Mouse (Mus musculus): ENCODE data around the gene Akr1e1. TPM values are rescaled to one million over a fixed set of nuclear protein-coding genes. Genes with fewer than 3 reads are reported as not detected.

The Akr1e1 gene
- total RNA-seq (2014; rRNA removed; ENCODE audit: low replicate concordance), result 9.0 and 26.9 TPM in 2 replicates
- 37.3 and 39.2 TPM in 2 replicates for polyA plus RNA-seq (2015; fragmentation: Nextera tagmentation; extraction: Ambion mirVana)

DNA sequence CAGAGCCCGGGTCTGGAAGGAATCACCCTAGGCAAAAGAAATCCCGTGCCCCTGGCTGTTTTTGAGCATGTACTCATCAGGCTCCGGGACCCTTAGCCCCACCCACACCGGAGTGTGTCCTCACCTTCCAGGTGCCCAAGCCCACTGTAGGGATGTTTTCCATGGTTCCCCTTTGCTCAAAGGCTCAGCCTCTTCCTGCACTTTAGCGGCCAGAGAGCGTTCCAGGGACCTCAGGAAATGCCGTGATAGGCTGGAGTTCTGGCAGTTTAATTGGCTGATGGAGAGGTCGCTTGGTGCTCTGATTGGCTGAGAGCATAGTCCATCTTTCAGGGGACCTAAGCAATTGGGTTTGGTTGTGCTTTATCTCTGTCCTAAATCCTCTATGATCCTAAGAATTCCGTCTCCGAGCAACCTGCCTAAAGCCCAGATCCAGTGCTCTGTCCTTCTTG is at the start of gene Akr1e1:
Akr1e1 (minus strand) TSS at position 214 of the 449 bp plus-strand sequence.
- ATAC-seq (ENCODE audit: insufficient read depth, low read depth) (peak; percentile 100), DNase-seq (ENCODE audit: low spot score) (peak; percentile 95)
- Histone ChIP-seq H3K27me3 (ENCODE audit: control insufficient read depth, insufficient read depth, low read length) (no peaks in the 10 kb centered on the region), H3K9ac (replicated peaks; ENCODE audit: low read depth, low read length) (peak within 1 kb of the TSS; percentile 76), H3K4me2 (ENCODE audit: low read depth, low read length) (peak within 1 kb of the TSS; percentile 80), H3K4me1 (ENCODE audit: control insufficient read depth, insufficient read depth) (0 out of 2 replicates have a peak, but pooled peaks cover 3% of the 10 kb centered on the region), H3K27ac (ENCODE audit: low read depth) (peak within 1 kb of the TSS; percentile 72), H3K9me3 (replicated peaks; ENCODE audit: control insufficient read depth, low read length) (no peaks in the 10 kb centered on the region), H3K36me3 (replicated peaks; ENCODE audit: control insufficient read depth, insufficient read depth, low read length) (no peaks in the 10 kb centered on the region), H3K4me3 (ENCODE audit: low read depth, low read length) (peak within 1 kb of the TSS; percentile 64)
- 3% methylated on average over 10 of the region's 10 CpGs for WGBS
- TF ChIP-seq EP300 (IDR thresholded peaks at IDR 0.05; ENCODE audit: low read depth) (no peak), CTCF (IDR thresholded peaks at IDR 0.05; ENCODE audit: low read depth) (no peak)

DNA sequence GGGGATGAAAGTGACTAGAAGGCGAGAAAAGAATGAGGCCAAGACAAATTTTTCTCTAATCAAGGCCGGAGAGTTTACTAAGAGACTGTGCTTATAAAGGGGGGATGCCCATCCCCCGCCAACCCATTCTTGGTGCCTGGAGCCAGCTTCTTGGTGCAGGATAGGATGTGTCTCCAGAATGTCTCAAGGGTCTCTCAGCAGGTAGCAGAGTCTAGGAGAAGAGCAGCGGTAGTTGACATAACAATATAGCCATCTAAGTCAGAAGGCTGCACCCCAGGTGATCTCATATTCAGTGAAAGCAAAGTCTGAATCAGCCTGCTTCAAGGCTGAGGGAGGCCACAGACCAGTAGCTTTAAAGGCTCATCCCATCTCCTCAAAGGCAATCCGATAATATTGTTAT is 49.4 kb upstream of the Akr1e1 start:
- H3K4me3 ChIP-seq (ENCODE audit: low read depth, low read length), result no peak overlapping the region
- no peak overlapping the region for H3K4me2 ChIP-seq (ENCODE audit: low read depth, low read length)
- H3K4me1 ChIP-seq (ENCODE audit: control insufficient read depth, insufficient read depth), result no peaks in the 10 kb centered on the region
- H3K27ac ChIP-seq (ENCODE audit: low read depth), result no peak overlapping the region
- H3K9ac ChIP-seq (replicated peaks; ENCODE audit: low read depth, low read length), result no peak overlapping the region
- H3K27me3 ChIP-seq (ENCODE audit: control insufficient read depth, insufficient read depth, low read length), result no peaks in the 10 kb centered on the region
- peaks cover 9% of the 10 kb centered on the region; the same call in 1 of the 2 replicates for H3K9me3 ChIP-seq (replicated peaks; ENCODE audit: control insufficient read depth, low read length)
- 82% methylated on average over 5 of the region's 5 CpGs for WGBS
- H3K36me3 ChIP-seq (replicated peaks; ENCODE audit: control insufficient read depth, insufficient read depth, low read length), result no peaks in the 10 kb centered on the region
- ATAC-seq (ENCODE audit: insufficient read depth, low read depth) (no peak), DNase-seq (ENCODE audit: low spot score) (no peak)
- no peak for TF ChIP-seq CTCF (IDR thresholded peaks at IDR 0.05; ENCODE audit: low read depth)
- no peak for TF ChIP-seq EP300 (IDR thresholded peaks at IDR 0.05; ENCODE audit: low read depth)

DNA sequence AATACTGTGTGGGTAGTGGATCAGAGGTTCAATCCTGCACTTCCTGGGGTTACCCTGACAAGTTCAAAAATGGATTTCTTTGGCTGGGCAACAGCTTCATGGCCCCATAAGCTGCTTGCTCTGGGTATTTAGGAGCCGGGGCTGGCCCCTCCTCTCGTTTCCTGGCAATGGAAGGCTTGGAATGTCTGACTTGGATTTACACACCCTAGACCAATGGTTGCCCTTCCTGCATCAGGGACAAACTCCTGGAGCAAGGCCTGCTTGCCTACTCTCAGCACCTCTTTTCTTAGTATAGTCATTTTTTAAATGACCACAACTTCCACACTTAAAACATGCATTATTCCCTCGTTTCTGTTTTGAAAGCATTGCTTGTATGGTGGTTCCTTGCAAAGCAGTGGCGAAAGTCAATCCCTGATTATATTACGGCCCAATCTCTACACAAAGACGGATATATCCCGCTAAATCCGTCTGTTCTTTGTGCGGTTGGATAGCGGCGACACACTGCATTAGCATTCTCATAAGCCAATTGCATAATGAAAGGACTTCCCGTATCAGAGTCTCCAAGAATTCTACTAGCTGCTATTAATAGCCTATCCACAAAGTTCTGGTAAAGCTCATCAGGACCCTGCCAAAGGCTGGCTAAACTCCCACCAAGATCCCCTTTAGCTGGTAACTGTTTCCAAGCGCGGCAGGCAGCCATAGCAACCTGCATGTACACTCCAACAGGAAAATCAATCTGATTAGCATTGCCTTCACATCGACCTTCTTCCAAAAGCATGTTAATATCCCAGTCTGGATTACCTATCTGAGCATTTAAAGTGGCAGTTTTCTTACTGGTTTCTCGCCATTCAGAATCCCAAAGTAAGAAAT is 47.5 kb upstream of the Akr1e1 start:
- Histone ChIP-seq H3K9ac (replicated peaks; ENCODE audit: low read depth, low read length) (no peak overlapping the region), H3K36me3 (replicated peaks; ENCODE audit: control insufficient read depth, insufficient read depth, low read length) (no peaks in the 10 kb centered on the region), H3K27me3 (ENCODE audit: control insufficient read depth, insufficient read depth, low read length) (no peaks in the 10 kb centered on the region), H3K9me3 (replicated peaks; ENCODE audit: control insufficient read depth, low read length) (peaks cover 9% of the 10 kb centered on the region; the same call in 1 of the 2 replicates), H3K4me3 (ENCODE audit: low read depth, low read length) (0 out of 2 replicates have a peak overlapping the region, but pooled peaks have one; percentile 1), H3K27ac (ENCODE audit: low read depth) (peak overlapping the region; percentile 78), H3K4me1 (ENCODE audit: control insufficient read depth, insufficient read depth) (no peaks in the 10 kb centered on the region), H3K4me2 (ENCODE audit: low read depth, low read length) (peak overlapping the region; percentile 33)
- ATAC-seq (ENCODE audit: insufficient read depth, low read depth), result no peak
- WGBS, result 59% methylated on average over 16 of the region's 16 CpGs
- DNase-seq (ENCODE audit: low spot score), result no peak
- no peak for TF ChIP-seq CTCF (IDR thresholded peaks at IDR 0.05; ENCODE audit: low read depth)
- no peak for TF ChIP-seq EP300 (IDR thresholded peaks at IDR 0.05; ENCODE audit: low read depth)

DNA sequence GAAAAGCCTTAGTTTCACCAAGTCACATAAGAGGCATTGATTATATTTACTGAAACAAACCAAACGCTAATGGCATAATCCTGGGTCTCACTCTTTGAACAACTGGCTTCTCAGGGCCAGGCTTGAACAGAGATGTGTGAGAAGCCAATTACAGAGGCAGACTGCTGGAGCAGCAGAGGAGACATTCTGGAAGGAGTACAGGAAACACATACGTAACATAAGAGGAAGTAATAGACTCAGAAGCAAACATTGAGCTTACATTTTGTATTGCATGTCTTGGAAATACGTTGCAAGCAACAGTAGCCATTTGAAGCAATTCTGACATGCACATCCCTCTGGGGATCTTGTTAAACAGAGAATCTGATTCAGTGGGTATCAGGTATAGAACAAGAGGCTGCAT is 41.2 kb upstream of the Akr1e1 start:
- Histone ChIP-seq H3K27me3 (ENCODE audit: control insufficient read depth, insufficient read depth, low read length) (no peaks in the 10 kb centered on the region), H3K9ac (replicated peaks; ENCODE audit: low read depth, low read length) (no peak overlapping the region), H3K4me2 (ENCODE audit: low read depth, low read length) (no peak overlapping the region), H3K36me3 (replicated peaks; ENCODE audit: control insufficient read depth, insufficient read depth, low read length) (no peaks in the 10 kb centered on the region), H3K4me3 (ENCODE audit: low read depth, low read length) (no peak overlapping the region), H3K9me3 (replicated peaks; ENCODE audit: control insufficient read depth, low read length) (peaks cover 9% of the 10 kb centered on the region; the same call in 1 of the 2 replicates), H3K4me1 (ENCODE audit: control insufficient read depth, insufficient read depth) (no peaks in the 10 kb centered on the region), H3K27ac (ENCODE audit: low read depth) (no peak overlapping the region)
- DNase-seq (ENCODE audit: low spot score) (no peak), ATAC-seq (ENCODE audit: insufficient read depth, low read depth) (no peak)
- WGBS, result 67% methylated on average over 3 of the region's 3 CpGs
- no peak for TF ChIP-seq CTCF (IDR thresholded peaks at IDR 0.05; ENCODE audit: low read depth)
- TF ChIP-seq EP300 (IDR thresholded peaks at IDR 0.05; ENCODE audit: low read depth), result no peak

DNA sequence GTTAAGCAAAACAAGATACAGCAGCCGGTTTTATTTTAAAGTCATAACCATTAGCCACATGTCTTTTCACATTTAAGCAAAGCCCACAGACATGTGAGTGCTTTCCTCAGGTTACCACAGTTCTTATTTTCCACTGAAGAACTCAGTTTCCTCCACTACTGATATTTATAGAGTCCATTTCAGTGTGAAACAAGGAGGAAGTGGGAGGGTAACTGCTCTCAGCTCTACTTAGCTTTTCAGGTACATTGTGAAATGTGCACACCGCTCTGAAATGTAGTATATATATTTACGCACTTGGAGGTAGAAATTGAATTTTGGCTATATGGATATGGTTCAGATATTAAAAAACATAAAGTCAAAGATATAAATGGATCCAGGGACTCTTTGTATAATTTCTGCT is 36.3 kb upstream of the Akr1e1 start:
- Histone ChIP-seq H3K36me3 (replicated peaks; ENCODE audit: control insufficient read depth, insufficient read depth, low read length) (no peaks in the 10 kb centered on the region), H3K9me3 (replicated peaks; ENCODE audit: control insufficient read depth, low read length) (no peaks in the 10 kb centered on the region), H3K4me2 (ENCODE audit: low read depth, low read length) (no peak overlapping the region), H3K4me1 (ENCODE audit: control insufficient read depth, insufficient read depth) (no peaks in the 10 kb centered on the region), H3K27ac (ENCODE audit: low read depth) (no peak overlapping the region), H3K4me3 (ENCODE audit: low read depth, low read length) (no peak overlapping the region), H3K27me3 (ENCODE audit: control insufficient read depth, insufficient read depth, low read length) (no peaks in the 10 kb centered on the region), H3K9ac (replicated peaks; ENCODE audit: low read depth, low read length) (no peak overlapping the region)
- TF ChIP-seq CTCF (IDR thresholded peaks at IDR 0.05; ENCODE audit: low read depth), result no peak
- no peak for TF ChIP-seq EP300 (IDR thresholded peaks at IDR 0.05; ENCODE audit: low read depth)
- 84% methylated on average over 3 of the region's 3 CpGs for WGBS
- no peak for DNase-seq (ENCODE audit: low spot score)
- no peak for ATAC-seq (ENCODE audit: insufficient read depth, low read depth)

All from heart, postnatal 0 days (tissue).